Mouse (Mus musculus) cerebellum, adult 11-12 months (tissue): ENCODE data around the gene Ahr.

Experiments
- DNase-seq: peaks from one replicate; pipeline ENCODE4 v3.0.0; 2022

The Ahr gene

DNA sequence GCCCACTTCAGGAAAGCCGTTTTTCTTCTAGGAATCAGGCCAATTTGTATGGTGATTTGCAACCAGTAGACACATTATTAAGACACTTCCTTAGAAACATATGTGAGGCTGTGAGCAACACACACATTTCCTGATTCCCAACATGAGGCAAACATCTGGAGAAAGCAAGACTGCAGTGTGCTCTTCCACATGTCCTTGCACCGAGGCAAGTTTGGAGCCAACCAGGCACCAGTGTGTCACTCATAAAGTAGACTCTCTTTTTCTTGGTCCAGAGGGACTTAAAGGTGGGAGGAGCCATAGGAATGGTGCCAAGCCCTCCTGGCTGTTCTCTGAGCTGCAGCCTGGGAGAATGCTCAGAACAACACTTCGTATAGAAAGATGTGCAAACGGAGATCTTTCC, 39.6 kb downstream of the Ahr start:
- no peak for DNase-seq

DNA sequence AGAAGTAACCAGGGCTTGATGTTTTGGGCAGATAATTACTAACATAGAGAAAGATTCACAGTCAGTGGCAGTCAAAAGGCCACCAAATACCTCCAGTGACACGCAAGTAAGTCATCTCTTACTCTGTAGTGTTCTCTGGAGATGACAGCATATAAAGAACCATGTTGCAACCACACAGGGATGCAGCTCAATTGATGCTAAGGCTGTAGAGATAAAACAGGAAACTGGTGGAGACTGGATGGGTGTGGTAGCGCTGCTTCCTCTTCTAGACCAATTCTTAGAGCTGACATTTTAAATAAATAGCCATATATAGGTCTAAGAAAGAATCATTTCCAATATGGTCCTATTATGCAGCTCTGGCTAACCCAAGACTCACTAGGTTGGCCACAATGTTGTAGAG, 54.1 kb downstream of the Ahr start:
- no peak for DNase-seq

DNA sequence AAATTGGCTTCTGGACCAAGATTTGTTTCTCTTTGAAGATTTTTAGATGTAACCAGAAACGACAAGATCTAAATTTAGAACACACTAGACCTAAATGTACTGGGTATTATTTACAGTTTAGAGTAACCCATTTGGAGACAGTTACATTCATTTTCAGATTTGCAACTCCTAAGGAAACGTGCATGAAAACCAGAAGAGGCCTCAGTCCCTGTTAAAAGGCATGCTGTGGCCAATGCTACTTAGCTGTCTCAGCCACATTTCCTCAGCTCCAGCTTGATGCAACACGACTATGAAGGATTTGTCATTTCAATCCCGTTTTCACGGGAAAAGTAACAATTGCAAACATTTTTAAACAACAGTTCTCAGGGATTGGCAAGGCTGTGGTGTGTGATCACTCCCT, 55.9 kb downstream of the Ahr start:
- DNase-seq, result no peak

DNA sequence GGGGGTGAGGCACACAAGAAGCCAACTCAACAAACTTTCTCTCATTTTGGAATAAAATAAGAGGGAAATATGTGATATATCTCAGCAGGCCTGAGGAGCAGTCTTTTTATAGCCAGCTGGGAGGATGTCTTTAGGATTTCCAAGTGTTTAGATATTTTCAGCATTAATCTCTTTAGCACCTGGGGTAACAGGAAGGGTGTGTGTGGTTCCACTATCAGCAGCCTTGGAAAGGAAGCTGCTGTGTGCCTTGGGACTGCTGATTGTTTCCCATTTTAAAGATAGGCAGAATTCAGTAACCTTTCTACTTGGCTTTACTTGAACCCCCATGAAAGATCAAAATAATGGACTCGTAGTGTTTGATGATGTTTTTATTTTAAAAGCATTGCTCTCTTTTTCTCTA, 71.4 kb downstream of the Ahr start:
- no peak for DNase-seq

DNA sequence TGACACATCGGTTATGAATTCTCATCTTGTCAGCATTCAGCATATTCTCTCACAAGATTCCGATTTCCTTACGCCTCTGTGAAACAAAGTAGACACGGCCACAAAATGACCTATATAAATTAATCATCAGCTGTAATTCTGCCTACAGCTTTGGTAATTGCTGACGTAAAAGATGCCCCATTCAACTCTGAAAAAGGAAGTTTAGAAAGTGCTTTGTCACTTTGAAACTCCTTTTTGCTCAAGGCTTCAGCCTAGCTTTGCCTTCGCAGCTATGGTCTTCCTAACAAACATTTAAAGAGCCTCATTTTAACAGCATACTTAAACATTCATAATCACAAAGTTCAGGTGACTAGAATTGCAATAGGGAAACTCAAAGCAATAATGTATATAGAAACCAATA, 72.2 kb downstream of the Ahr start:
- DNase-seq, result no peak

DNA sequence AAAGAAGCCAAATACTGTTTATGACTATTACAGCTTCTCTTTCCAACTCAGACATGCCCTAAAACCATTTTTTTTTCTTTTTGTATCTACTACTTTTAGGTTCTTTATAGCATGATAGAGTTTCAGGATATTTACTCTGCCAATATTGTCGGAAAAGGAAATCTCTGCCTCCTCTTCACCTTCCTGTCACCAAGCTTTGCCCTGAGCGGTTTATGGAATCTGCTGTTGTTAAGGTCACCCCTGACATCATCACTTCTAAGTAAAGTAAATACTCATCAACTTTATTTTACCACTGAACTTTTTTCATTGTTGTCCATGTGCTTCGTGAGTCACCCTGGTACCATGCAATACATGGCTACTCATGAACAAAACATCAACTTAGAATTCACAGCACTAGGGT, 75.2 kb downstream of the Ahr start:
- no peak for DNase-seq
